Mouse (Mus musculus) stomach, postnatal 0 days (tissue): Measurements from ENCODE around the gene Olfr986. TPM values are rescaled to one million over a fixed set of nuclear protein-coding genes. Genes with fewer than 3 reads are reported as not detected.

Experiments
- ATAC-seq: fragments of 200-750 bp; cut with Nextera tagmentation; 2 replicates; pipeline ENCODE4 v1.8.0; 2017; ENCODE audit not compliant: low FRiP score, low TSS enrichment
- DNase-seq: peaks from one replicate; pipeline ENCODE4 v3.0.0-alpha.2; 2016; ENCODE audit warnings: low spot score
- H3K27ac ChIP-seq: fragments of 300-500 bp; sonication (generic); replicated peaks from 2 replicates; pipeline ENCODE4 v1.5.1; 2014; ENCODE audit warnings: mild to moderate bottlenecking, control low read depth
- H3K27me3 ChIP-seq: fragments of 300-500 bp; sonication (generic); 2 replicates; pipeline ENCODE4 v1.6.1; 2014; ENCODE audit warnings: low read length; ENCODE audit not compliant: control insufficient read depth, insufficient read depth
- H3K36me3 ChIP-seq: fragments of 300-500 bp; sonication (generic); 2 replicates; pipeline ENCODE4 v1.6.1; 2014; ENCODE audit warnings: low read length, mixed read lengths; ENCODE audit not compliant: control insufficient read depth, insufficient read depth
- H3K4me1 ChIP-seq: fragments of 300-500 bp; sonication (generic); replicated peaks from 2 replicates; pipeline ENCODE4 v1.6.1; 2014; ENCODE audit warnings: antibody characterized with exemption; ENCODE audit not compliant: control insufficient read depth, insufficient read depth
- H3K4me2 ChIP-seq: fragments of 300-500 bp; sonication (generic); replicated peaks from 2 replicates; pipeline ENCODE4 v1.6.1; 2014; ENCODE audit warnings: low read depth, mild to moderate bottlenecking, control low read depth, moderate library complexity
- H3K4me3 ChIP-seq: fragments of 300-500 bp; sonication (generic); 2 replicates; pipeline ENCODE4 v1.5.1; 2014; ENCODE audit warnings: low read depth, low read length, control low read depth
- H3K9ac ChIP-seq: fragments of 300-500 bp; sonication (generic); 2 replicates; pipeline ENCODE4 v1.6.1; 2014; ENCODE audit warnings: mild to moderate bottlenecking, low read length, control low read depth, mixed read lengths
- H3K9me3 ChIP-seq: fragments of 300-500 bp; sonication (generic); 2 replicates; pipeline ENCODE4 v1.6.1; 2016; ENCODE audit warnings: low read length; ENCODE audit not compliant: control insufficient read depth
- CTCF ChIP-seq: IDR thresholded peaks from 2 replicates; pipeline ENCODE4 v1.5.1; 2016; ENCODE audit warnings: antibody characterized with exemption, low read depth, mild to moderate bottlenecking, moderate library complexity
- EP300 ChIP-seq: optimal IDR thresholded peaks from 2 replicates; pipeline ENCODE3; 2016; ENCODE audit warnings: antibody characterized with exemption
- WGBS: fragments of 180-500 bp; shearing (Covaris S2); extraction: QIAGEN DNeasy Blood & Tissue Kit; methylation state at CpG from one replicate; pipeline ENCODE4 v1.1.7; 2014; 5-methylcytosine and 5-hydroxymethylcytosine counted together
- polyA plus RNA-seq: library from polyadenylated mRNA; unstranded; fragments of >200 nt; fragmentation: Nextera tagmentation; extraction: Ambion mirVana; gene quantifications from 2 replicates; pipeline ENCODE4 v1.2.1, GENCODE M21; 2015

The Olfr986 gene
- polyA plus RNA-seq, 1 experiment from 2014 or later: not detected

DNA sequence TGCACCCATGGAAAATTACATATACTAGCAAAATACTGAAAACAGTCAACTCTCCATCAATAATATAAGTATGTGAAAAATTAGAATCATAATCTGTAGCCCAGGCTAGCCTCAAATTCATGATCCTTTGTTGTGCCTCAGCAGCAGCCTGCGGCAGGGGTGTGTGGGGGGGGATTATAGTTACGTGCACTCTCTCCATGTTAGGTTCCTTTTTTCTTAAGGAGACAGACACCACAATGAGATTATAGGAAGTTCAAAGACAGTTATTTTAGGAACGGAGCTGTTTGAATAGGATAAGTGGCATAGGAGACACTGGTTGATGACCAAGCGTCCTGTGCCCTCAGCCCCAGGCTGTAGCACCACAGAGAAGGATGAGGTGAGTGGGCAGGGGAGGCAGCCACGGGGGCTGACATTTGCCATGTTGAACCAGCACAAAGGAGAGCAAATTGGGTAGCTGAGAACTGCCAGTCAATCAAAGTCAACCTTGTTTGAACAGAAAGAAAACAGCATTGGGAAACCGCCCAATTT is 48.1 kb downstream of the Olfr986 start:
- Histone ChIP-seq H3K4me3 (no peak overlapping the region), H3K9me3 (no peaks in the 10 kb centered on the region), H3K27ac (no peak overlapping the region), H3K4me1 (no peaks in the 10 kb centered on the region), H3K27me3 (no peaks in the 10 kb centered on the region), H3K36me3 (no peaks in the 10 kb centered on the region), H3K4me2 (no peak overlapping the region), H3K9ac (no peak overlapping the region)
- no peak for TF ChIP-seq EP300
- no peak for TF ChIP-seq CTCF
- WGBS: 53% methylated on average over 6 of the region's 6 CpGs
- ATAC-seq (no peak), DNase-seq (no peak)

GRCm38 (mm10) chr9:40229479-40229878 is 48.8 kb downstream of the Olfr986 start:
- H3K27ac ChIP-seq: no peak overlapping the region
- no peak overlapping the region for H3K4me2 ChIP-seq
- no peak overlapping the region for H3K9ac ChIP-seq
- H3K27me3 ChIP-seq: no peaks in the 10 kb centered on the region
- no peaks in the 10 kb centered on the region for H3K4me1 ChIP-seq
- ATAC-seq (no peak), DNase-seq (no peak)
- 45% methylated on average over 5 of the region's 5 CpGs for WGBS
- H3K9me3 ChIP-seq: no peaks in the 10 kb centered on the region
- H3K36me3 ChIP-seq: no peaks in the 10 kb centered on the region
- no peak overlapping the region for H3K4me3 ChIP-seq
- no peak for TF ChIP-seq EP300

- Histone ChIP-seq H3K27ac (no peak overlapping the region), H3K4me2 (no peak overlapping the region), H3K9me3 (no peaks in the 10 kb centered on the region), H3K4me3 (no peak overlapping the region), H3K4me1 (no peaks in the 10 kb centered on the region), H3K27me3 (no peaks in the 10 kb centered on the region), H3K9ac (no peak overlapping the region), H3K36me3 (no peaks in the 10 kb centered on the region)
- TF ChIP-seq EP300 (no peak), CTCF (no peak)
- DNase-seq (no peak), ATAC-seq (no peak)
- WGBS: 81% methylated on average over 3 of the region's 3 CpGs
Measured at GRCm38 (mm10) chr9:40231019-40231418, 50.3 kb downstream of the Olfr986 start.

- no peak for DNase-seq
- Histone ChIP-seq H3K27me3 (no peaks in the 10 kb centered on the region), H3K9ac (no peak overlapping the region), H3K4me1 (no peaks in the 10 kb centered on the region), H3K9me3 (no peaks in the 10 kb centered on the region), H3K27ac (no peak overlapping the region), H3K4me3 (no peak overlapping the region), H3K4me2 (no peak overlapping the region), H3K36me3 (no peaks in the 10 kb centered on the region)
- TF ChIP-seq EP300 (no peak), CTCF (no peak)
- 55% methylated on average over 10 of the region's 10 CpGs for WGBS
- ATAC-seq: no peak
Measured at GRCm38 (mm10) chr9:40234233-40235072, 53.7 kb downstream of the Olfr986 start.

DNA sequence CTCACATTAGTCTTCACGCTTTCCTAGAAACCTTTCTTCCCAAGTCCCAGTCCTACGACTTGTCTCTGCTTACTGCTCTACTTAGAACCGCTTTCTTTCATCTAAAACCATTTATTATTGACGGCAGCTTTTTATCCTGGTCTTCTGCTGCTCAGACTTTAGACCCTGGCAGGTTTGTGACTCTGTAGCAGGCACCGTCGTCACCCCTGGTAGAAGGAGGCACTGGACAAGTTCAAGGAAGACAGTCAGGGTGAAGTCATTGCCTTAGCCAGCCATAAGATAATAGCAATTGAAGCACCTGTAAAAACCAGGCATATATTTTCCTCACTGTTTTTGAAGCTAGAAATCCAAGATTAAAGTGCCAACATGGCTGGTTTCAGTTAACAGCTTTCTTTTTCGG is 54.5 kb downstream of the Olfr986 start:
- H3K36me3 ChIP-seq: no peaks in the 10 kb centered on the region
- no peak overlapping the region for H3K27ac ChIP-seq
- H3K4me1 ChIP-seq: no peaks in the 10 kb centered on the region
- H3K4me2 ChIP-seq: no peak overlapping the region
- TF ChIP-seq EP300 (no peak), CTCF (no peak)
- 82% methylated on average over 7 of the region's 7 CpGs for WGBS
- no peak overlapping the region for H3K4me3 ChIP-seq
- H3K27me3 ChIP-seq: no peaks in the 10 kb centered on the region
- ATAC-seq (no peak), DNase-seq (no peak)
- no peak overlapping the region for H3K9ac ChIP-seq
- H3K9me3 ChIP-seq: no peaks in the 10 kb centered on the region

Other genes with a start within 250 kb of the Olfr986 start
- gene Olfr974, start 243.4 kb upstream of the Olfr986 start, polyA plus RNA-seq: not detected in 2 replicates
- gene Olfr975, start 228.9 kb upstream of the Olfr986 start, polyA plus RNA-seq: not detected in 2 replicates
- gene Olfr976, start 219.8 kb upstream of the Olfr986 start, polyA plus RNA-seq: not detected in 2 replicates
- gene Olfr978, start 188.8 kb upstream of the Olfr986 start, polyA plus RNA-seq: not detected in 2 replicates
- gene Olfr979, start 177.5 kb upstream of the Olfr986 start, polyA plus RNA-seq: not detected in 2 replicates
- gene Olfr980, start 171.3 kb upstream of the Olfr986 start, polyA plus RNA-seq: not detected in 2 replicates
- 0.02 TPM in 1 of 2 replicates, not detected in the other for gene Olfr981, start 159.5 kb upstream of the Olfr986 start, polyA plus RNA-seq
- not detected in 2 replicates for gene Olfr982, start 107.1 kb upstream of the Olfr986 start, polyA plus RNA-seq
- not detected in 2 replicates for gene Olfr983, start 87.3 kb upstream of the Olfr986 start, polyA plus RNA-seq
- gene Olfr984, start 66.7 kb upstream of the Olfr986 start, polyA plus RNA-seq: not detected in 2 replicates
- gene Olfr985, start 50.7 kb upstream of the Olfr986 start, polyA plus RNA-seq: not detected in 2 replicates
- not detected in 2 replicates for gene Tmem225, start 32.8 kb upstream of the Olfr986 start, polyA plus RNA-seq
- gene Zfp202, start 11.4 kb downstream of the Olfr986 start, polyA plus RNA-seq: 1.6 and 2.1 TPM in 2 replicates
- 2.0 and 2.9 TPM in 2 replicates for gene Scn3b, start 88.3 kb downstream of the Olfr986 start, polyA plus RNA-seq